Comparison of ENCODE assay signal across 9 mouse cellular contexts in the genomic region with DNA sequence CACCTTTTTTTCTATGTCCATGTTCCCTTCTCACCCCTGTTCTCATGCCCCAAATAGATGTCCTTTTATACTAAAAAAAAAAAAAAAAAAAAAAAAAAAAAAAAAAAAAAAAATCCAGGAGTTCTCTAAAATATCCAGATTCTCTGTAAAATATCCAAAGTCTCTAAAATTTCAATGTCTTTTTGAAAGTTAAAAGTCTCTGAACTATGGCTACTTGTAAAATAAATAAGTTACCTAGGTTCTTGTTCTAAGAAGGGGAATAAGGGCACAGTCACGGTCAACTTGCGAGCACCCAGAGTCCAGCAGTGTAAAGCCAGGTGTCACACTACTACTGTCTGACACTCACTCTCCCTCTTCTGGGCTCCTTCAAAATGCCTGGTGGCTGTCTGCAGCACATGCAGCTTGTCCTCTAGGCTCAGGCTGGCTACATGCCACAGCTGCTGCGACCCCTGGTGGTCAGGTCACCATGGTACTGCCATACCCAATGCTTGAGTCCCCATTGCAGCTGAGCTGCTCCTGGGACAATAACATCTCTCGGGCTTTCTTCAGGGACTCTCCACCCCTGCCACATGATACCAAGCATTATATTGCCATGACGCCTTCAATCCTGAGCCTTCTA. TPM values are rescaled to one million over a fixed set of nuclear protein-coding genes. Genes with fewer than 3 reads are reported as not detected.
DNase-seq lines count a peak whose midpoint lies in the region; ATAC-seq and TF ChIP-seq lines count a peak whose summit lies in the region.
"Had no signal": no experiment of that assay in that cellular context is flagged by ENCODE, and none has a peak within 500 bp of the region (broad histone marks: within the 10 kb centered on the region; RNA-seq: fewer than 3 reads in every experiment).

No protein-coding gene starts in this region.

- peak; percentile 95 for TF ChIP-seq CTCF in intestine, postnatal 0 days (IDR thresholded peaks at IDR 0.05; ENCODE audit: low read depth)
- peak; percentile 92 for TF ChIP-seq CTCF in liver, adult 2 months (IDR thresholded peaks at IDR 0.05; ENCODE audit: low read depth, low read length)

- no peaks in the 10 kb centered on the region for H3K79me2 ChIP-seq in liver, adult 2 months (ENCODE audit: control insufficient read depth, insufficient read depth, low read length)

- no peak for TF ChIP-seq POLR2A in liver, adult 2 months (IDR thresholded peaks at IDR 0.05; ENCODE audit: extremely low read depth, insufficient read depth, low read length)

- H3K9ac ChIP-seq in intestine, postnatal 0 days (ENCODE audit: low read depth, low read length) = no peak overlapping the region
- H3K9ac ChIP-seq in liver, adult 2 months (ENCODE audit: low read depth, low read length) = no peak overlapping the region

- DNase-seq in 3134 (ENCODE audit: extremely low read depth, insufficient read length, low spot score) = peak; percentile 53
- DNase-seq in T-cell, adult 2 months (ENCODE audit: low spot score) = peak; percentile 77
- peak; percentile 94 for DNase-seq in heart, adult 11 months
- peak; percentile 37 for DNase-seq in liver, adult 2 months (ENCODE audit: extremely low read depth, low read depth, low spot score)
- DNase-seq in natural killer cell, adult 2 months (ENCODE audit: low spot score in 2 of 2) = peak; percentile 70 to 80
- DNase-seq in thymus, adult 18-20 months = peak; percentile 46 to 59

- H3K27me3 ChIP-seq in intestine, postnatal 0 days (replicated peaks; ENCODE audit: control insufficient read depth, insufficient read depth, low read length) = no peaks in the 10 kb centered on the region
- no peaks in the 10 kb centered on the region for H3K27me3 ChIP-seq in liver, adult 2 months (ENCODE audit: control insufficient read depth, insufficient read depth, low read length)

- WGBS in intestine, postnatal 0 days = 52% methylated on average over 5 of the region's 5 CpGs
- WGBS in liver, adult 2 months = 71% methylated on average over 5 of the region's 5 CpGs

- no peaks in the 10 kb centered on the region for H3K4me1 ChIP-seq in intestine, postnatal 0 days (replicated peaks; ENCODE audit: control insufficient read depth, insufficient read depth, low read length)
- H3K4me1 ChIP-seq in liver, adult 2 months (ENCODE audit: control insufficient read depth, insufficient read depth, low read length) = no peaks in the 10 kb centered on the region

- H3K4me3 ChIP-seq in intestine, postnatal 0 days (ENCODE audit: low read depth, low read length) = no peak overlapping the region
- H3K4me3 ChIP-seq in liver, adult 2 months (ENCODE audit: insufficient read depth, low read depth, low read length) = no peak overlapping the region
- H3K4me3 ChIP-seq: erythroblast, embryonic 14.5 days had no signal

- H3K9me3 ChIP-seq in intestine, postnatal 0 days (ENCODE audit: control insufficient read depth) = no peaks in the 10 kb centered on the region

- peak; percentile 100 for ATAC-seq in common myeloid progenitor, adult 5-6 weeks (replicated peaks; ENCODE audit: low read depth, poor library complexity, severe bottlenecking)
- ATAC-seq in intestine, postnatal 0 days = peak; percentile 73

- H3K4me2 ChIP-seq in intestine, postnatal 0 days (replicated peaks; ENCODE audit: low read depth) = no peak overlapping the region

- H3K27ac ChIP-seq in intestine, postnatal 0 days (ENCODE audit: low read depth, low read length) = no peak overlapping the region
- no peak overlapping the region for H3K27ac ChIP-seq in liver, adult 2 months (replicated peaks; ENCODE audit: insufficient read depth, low read depth, low read length)

- peaks cover 54% of the 10 kb centered on the region for H3K36me3 ChIP-seq in intestine, postnatal 0 days (ENCODE audit: control insufficient read depth, insufficient read depth)
- H3K36me3 ChIP-seq in liver, adult 2 months (ENCODE audit: control insufficient read depth, insufficient read depth, low read length) = peaks cover 17% of the 10 kb centered on the region

RNA-seq across cellular contexts. Expression of a gene that starts 18.3 kb away (rescaled TPM):
- total RNA-seq in common myeloid progenitor, adult 5-6 weeks (2017) = 4.2 and 5.1 TPM in 2 replicates
- polyA plus RNA-seq in intestine, postnatal 0 days (2015; fragmentation: Nextera tagmentation; extraction: Ambion mirVana) = 13.7 and 15.3 TPM in 2 replicates
- 42.6 and 53.4 TPM in 2 replicates for total RNA-seq in liver, adult 2 months (2014; rRNA removed)
- 45.7 and 62.6 TPM in 2 replicates for polyA plus RNA-seq in liver, adult 2 months (2012; rRNA removed)

RNA-seq across cellular contexts. Expression of a gene that starts 44.2 kb away (rescaled TPM):
- 5.3 and 8.8 TPM in 2 replicates for total RNA-seq in common myeloid progenitor, adult 5-6 weeks (2017)
- polyA plus RNA-seq in intestine, postnatal 0 days (2015; fragmentation: Nextera tagmentation; extraction: Ambion mirVana) = 2.7 and 2.9 TPM in 2 replicates
- total RNA-seq in liver, adult 2 months (2014; rRNA removed) = 2.9 and 3.0 TPM in 2 replicates
- 2.1 and 2.6 TPM in 2 replicates for polyA plus RNA-seq in liver, adult 2 months (2012; rRNA removed)

RNA-seq across cellular contexts. Expression of a gene that starts 44.3 kb away (rescaled TPM):
- total RNA-seq in common myeloid progenitor, adult 5-6 weeks (2017) = 95.8 and 110 TPM in 2 replicates
- polyA plus RNA-seq in intestine, postnatal 0 days (2015; fragmentation: Nextera tagmentation; extraction: Ambion mirVana) = 22.5 and 34.4 TPM in 2 replicates
- total RNA-seq in liver, adult 2 months (2014; rRNA removed) = 11.4 and 14.4 TPM in 2 replicates
- 8.8 and 13.6 TPM in 2 replicates for polyA plus RNA-seq in liver, adult 2 months (2012; rRNA removed)

RNA-seq across cellular contexts. Expression of a gene that starts 49.0 kb away (rescaled TPM):
- not detected in 2 replicates for total RNA-seq in common myeloid progenitor, adult 5-6 weeks (2017)
- not detected in 2 replicates for polyA plus RNA-seq in intestine, postnatal 0 days (2015; fragmentation: Nextera tagmentation; extraction: Ambion mirVana)
- not detected in 2 replicates for total RNA-seq in liver, adult 2 months (2014; rRNA removed)
- 0.13 and 0.14 TPM in 2 replicates for polyA plus RNA-seq in liver, adult 2 months (2012; rRNA removed)
- polyA plus RNA-seq: erythroblast, embryonic 14.5 days had no signal

Comparison
In these comparisons a context has a peak if more than half of its experiments do, and no peak if none do; other contexts are left out.
1. DNase-seq: peak in every context shown above with its lines; median percentile 94 in heart, adult 11 months; 77 in T-cell, adult 2 months; 75 in natural killer cell, adult 2 months; 53 in 3134; 52 in thymus, adult 18-20 months; 37 in liver, adult 2 months.